Mouse (Mus musculus): ENCODE results near the gene Sass6. TPM values are rescaled to one million over a fixed set of nuclear protein-coding genes. Genes with fewer than 3 reads are reported as not detected.
"Not testable (repeated sequence)": the region's sequence is repeated elsewhere in the genome, so short reads cannot be mapped to it uniquely, and the experiment has no call there.

Gene Sass6
- total and polyA plus RNA-seq, 3 experiments, result 10.0 to 23.1 (median 12.4) TPM

- H3K79me2 ChIP-seq (replicated peaks; ENCODE audit: control insufficient read depth, extremely low read depth, insufficient read depth, poor library complexity, severe bottlenecking), result peaks cover 81% of the 10 kb centered on the region
- H3K36me3 ChIP-seq (replicated peaks in 1 of 2; ENCODE audit: control insufficient read depth in 1 of 2, insufficient read depth in 1 of 2, low read length in 1 of 2), result peaks cover 2 to 40% of the 10 kb centered on the region in 2 experiments
- H3K4me1 ChIP-seq (ENCODE audit: control insufficient read depth in 1 of 2, insufficient read depth in 2 of 2), result peaks cover 8 to 63% of the 10 kb centered on the region in 2 experiments; a peak in 3 of 4 replicates
- H3K4me2 ChIP-seq (ENCODE audit: insufficient read depth, low read depth, poor library complexity, severe bottlenecking), result no peak overlapping the region
- dilution Hi-C loops (cut with MboI; ENCODE audit: extremely low pct_ligation_motif_present, extremely low pct_unique_long_range_greater_than_20kb, low sequenced_read_pairs) (no loop called here), in situ Hi-C loops (cut with MboI; ENCODE audit: low pct_ligation_motif_present, low pct_unique_long_range_greater_than_20kb, low sequenced_read_pairs) (no loop called here)
- TF ChIP-seq MEF2A (IDR thresholded peaks at IDR 0.05; ENCODE audit: borderline replicate concordance, low read depth, low read length) (no peak), JUN (IDR thresholded peaks at IDR 0.05; ENCODE audit: insufficient read depth, low read depth, low read length) (no peak), ETS1 (conservative IDR thresholded peaks at IDR 0.05; ENCODE audit: low read depth, low read length) (no peak), ZNF384 (IDR thresholded peaks at IDR 0.05; ENCODE audit: low read depth, low read length) (no peak), UBTF (IDR thresholded peaks at IDR 0.05; ENCODE audit: low read depth, low read length) (no peak), NELFE (IDR thresholded peaks at IDR 0.05; ENCODE audit: low read depth, low read length) (no peak), ZKSCAN1 (IDR thresholded peaks at IDR 0.05; ENCODE audit: borderline replicate concordance, low read depth, low read length) (no peak), ZC3H11A (IDR thresholded peaks at IDR 0.05; ENCODE audit: low read depth, low read length) (no peak), MAZ (IDR thresholded peaks at IDR 0.05; ENCODE audit: low read depth, low read length) (no peak), TBP (conservative IDR thresholded peaks at IDR 0.05; ENCODE audit: low read depth, low read length) (no peak)
- no peak overlapping the region for H3K27ac ChIP-seq (ENCODE audit: insufficient read depth, low read depth)
- no peaks in the 10 kb centered on the region for H3K9me3 ChIP-seq (replicated peaks; ENCODE audit: low read length)
- H3K4me3 ChIP-seq (replicated peaks in 1 of 3; ENCODE audit: low read depth in 2 of 3, low read length in 2 of 3, poor library complexity in 1 of 3), result no peak overlapping the region
- H3K27me3 ChIP-seq (replicated peaks), result no peaks in the 10 kb centered on the region
- no peak overlapping the region for H3K9ac ChIP-seq (ENCODE audit: insufficient read depth, low read depth)
- DNase-seq (ENCODE audit: extremely low read depth), result no peak
Observed at GRCm38 (mm10) chr3:116653278-116653945, 58.6 kb downstream of the Sass6 start.

DNA sequence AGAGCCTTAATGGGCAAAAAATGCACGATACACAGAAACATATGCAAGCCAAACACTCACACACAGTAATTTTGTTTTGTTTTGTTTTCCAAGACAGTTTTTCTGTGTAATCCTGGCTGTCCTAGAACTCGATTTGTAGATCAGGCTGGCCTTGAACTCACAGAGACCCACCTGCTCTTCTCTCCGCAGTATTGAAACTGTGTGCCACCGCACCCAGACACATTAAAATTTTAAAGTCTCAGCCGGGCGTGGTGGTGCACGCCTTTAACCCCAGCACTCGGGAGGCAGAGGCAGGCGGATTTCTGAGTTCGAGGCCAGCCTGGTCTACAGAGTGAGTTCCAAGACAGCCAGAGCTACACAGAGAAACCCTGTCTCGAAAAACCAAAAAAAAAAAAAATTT is 59.3 kb downstream of the Sass6 start:
- in situ Hi-C loops (cut with MboI; ENCODE audit: low pct_ligation_motif_present, low pct_unique_long_range_greater_than_20kb, low sequenced_read_pairs); DNase-seq (ENCODE audit: extremely low read depth); H3K4me3 ChIP-seq (replicated peaks in 1 of 3; ENCODE audit: low read depth in 2 of 3, low read length in 2 of 3, poor library complexity in 1 of 3); H3K4me2 ChIP-seq (ENCODE audit: insufficient read depth, low read depth, poor library complexity, severe bottlenecking); H3K27me3 ChIP-seq (replicated peaks); H3K9me3 ChIP-seq (replicated peaks; ENCODE audit: low read length); H3K9ac ChIP-seq (ENCODE audit: insufficient read depth, low read depth); dilution Hi-C loops (cut with MboI; ENCODE audit: extremely low pct_ligation_motif_present, extremely low pct_unique_long_range_greater_than_20kb, low sequenced_read_pairs); H3K27ac ChIP-seq (ENCODE audit: insufficient read depth, low read depth): not testable (repeated sequence)
- H3K4me1 ChIP-seq (ENCODE audit: control insufficient read depth in 1 of 2, insufficient read depth in 2 of 2), result peaks cover 8 to 69% of the 10 kb centered on the region in 2 experiments; a peak in 3 of 4 replicates
- peaks cover 0 to 34% of the 10 kb centered on the region in 2 experiments for H3K36me3 ChIP-seq (replicated peaks in 1 of 2; ENCODE audit: control insufficient read depth in 1 of 2, insufficient read depth in 1 of 2, low read length in 1 of 2)
- peaks cover 83% of the 10 kb centered on the region for H3K79me2 ChIP-seq (replicated peaks; ENCODE audit: control insufficient read depth, extremely low read depth, insufficient read depth, poor library complexity, severe bottlenecking)
